Mouse (Mus musculus) thymus, adult 2 months (tissue): ENCODE measurements at regions not wholly inside any gene's neighbourhood (a gene's known extent, or its start where the extent isn't known, plus 50 kb on each side); places are given as distances from the start of the nearest gene placed in this dataset.

Source experiments
- CTCF ChIP-seq: fragments of 200-500 bp; IDR thresholded peaks from 2 replicates; pipeline ENCODE4 v1.5.1; 2012; ENCODE audit warnings: mild to moderate bottlenecking, control low read depth, low read length, moderate library complexity, borderline replicate concordance; ENCODE audit not compliant: control insufficient read depth, poor library complexity, insufficient read depth; ENCODE audit errors: extremely low read depth
- POLR2A ChIP-seq: fragments of 200-500 bp; IDR thresholded peaks from 2 replicates; pipeline ENCODE4 v1.6.1; 2012; ENCODE audit warnings: mild to moderate bottlenecking, low read length, control low read depth, moderate library complexity; ENCODE audit not compliant: control insufficient read depth, poor library complexity, insufficient read depth; ENCODE audit errors: extremely low read depth

GRCm38 (mm10) chr4:106042456-106042855 is 252.8 kb downstream of the Gm12728 start:
- TF ChIP-seq CTCF = no peak
- no peak for TF ChIP-seq POLR2A
